Mouse (Mus musculus): Measurements from ENCODE around the gene Cks1brt. TPM values are rescaled to one million over a fixed set of nuclear protein-coding genes. Genes with fewer than 3 reads are reported as not detected.

Gene Cks1brt
- total and polyA plus RNA-seq, 2 experiments from 2014 or later, result not detected

DNA sequence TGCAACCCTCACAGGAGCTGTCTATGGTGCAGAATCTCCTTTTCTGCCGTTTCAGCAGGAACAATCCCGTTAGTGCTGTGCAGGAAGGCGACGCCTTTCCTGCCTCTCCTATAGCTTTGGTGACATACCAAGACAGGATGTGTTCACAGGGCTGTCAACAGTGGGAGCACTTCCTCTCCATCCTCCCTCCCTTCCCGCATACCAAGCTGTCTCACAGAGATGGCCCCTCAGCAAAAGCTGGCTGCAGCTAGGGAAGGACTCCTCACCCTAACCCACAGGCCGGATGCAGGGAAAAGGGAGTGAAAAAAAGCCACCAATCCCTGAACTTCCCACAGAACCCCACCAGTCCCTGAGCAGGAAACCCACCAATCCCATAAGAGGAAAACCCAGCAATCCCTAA is 69.3 kb downstream of the Cks1brt start:
- H3K9me3 ChIP-seq (ENCODE audit: low read length), result no peaks in the 10 kb centered on the region
- no peak for DNase-seq
- no peak for TF ChIP-seq CTCF (IDR thresholded peaks at IDR 0.05; ENCODE audit: low read depth)
- no peak overlapping the region for H3K4me3 ChIP-seq (ENCODE audit: low read depth, low read length)
- no peaks in the 10 kb centered on the region for H3K36me3 ChIP-seq (ENCODE audit: insufficient read depth)
- 55% methylated on average over 6 of the region's 6 CpGs for WGBS
- H3K27ac ChIP-seq (ENCODE audit: low read depth, low read length), result no peak overlapping the region
- no peak overlapping the region for H3K9ac ChIP-seq
- H3K4me2 ChIP-seq (ENCODE audit: low read depth), result no peak overlapping the region
- ATAC-seq, result no peak
- H3K4me1 ChIP-seq (ENCODE audit: insufficient read depth), result no peaks in the 10 kb centered on the region
- H3K27me3 ChIP-seq (ENCODE audit: insufficient read depth, low read length), result no peaks in the 10 kb centered on the region

Small RNA genes within 50 kb of the gene (microRNA-seq; reads per million reads assigned to microRNA genes)
- gene Gm23388, result 0.39 to 0.49 reads per million in 2 experiments

Other genes with a start within 250 kb of the Cks1brt start
- 0.46 TPM in 1 of 2 replicates, not detected in the other for gene Klf1, start 250.0 kb upstream of the Cks1brt start, total RNA-seq (2014; rRNA removed)
- gene Klf1, start 250.0 kb upstream of the Cks1brt start, polyA plus RNA-seq (2015; fragmentation: Nextera tagmentation; extraction: Ambion mirVana), result 0.50 and 0.77 TPM in 2 replicates
- gene Dnase2a, start 243.4 kb upstream of the Cks1brt start, total RNA-seq (2014; rRNA removed), result 3.6 and 3.7 TPM in 2 replicates
- gene Dnase2a, start 243.4 kb upstream of the Cks1brt start, polyA plus RNA-seq (2015; fragmentation: Nextera tagmentation; extraction: Ambion mirVana), result 6.3 and 7.1 TPM in 2 replicates
- 39.7 and 57.7 TPM in 2 replicates for gene Mast1, start 214.6 kb upstream of the Cks1brt start, total RNA-seq (2014; rRNA removed)
- gene Mast1, start 214.6 kb upstream of the Cks1brt start, polyA plus RNA-seq (2015; fragmentation: Nextera tagmentation; extraction: Ambion mirVana), result 44.2 and 63.8 TPM in 2 replicates
- gene Rtbdn, start 204.9 kb upstream of the Cks1brt start, total RNA-seq (2014; rRNA removed), result 4.8 and 10.4 TPM in 2 replicates
- 1.7 and 3.5 TPM in 2 replicates for gene Rtbdn, start 204.9 kb upstream of the Cks1brt start, polyA plus RNA-seq (2015; fragmentation: Nextera tagmentation; extraction: Ambion mirVana)
- gene Gm49661, start 182.5 kb upstream of the Cks1brt start, total RNA-seq (2014; rRNA removed), result not detected in 2 replicates
- not detected in 2 replicates for gene Gm49661, start 182.5 kb upstream of the Cks1brt start, polyA plus RNA-seq (2015; fragmentation: Nextera tagmentation; extraction: Ambion mirVana)
- gene Prdx2, start 182.3 kb upstream of the Cks1brt start, total RNA-seq (2014; rRNA removed), result 814 and 983 TPM in 2 replicates
- 974 and 1,110 TPM in 2 replicates for gene Prdx2, start 182.3 kb upstream of the Cks1brt start, polyA plus RNA-seq (2015; fragmentation: Nextera tagmentation; extraction: Ambion mirVana)
- 39.8 and 42.7 TPM in 2 replicates for gene Rnaseh2a, start 182.2 kb upstream of the Cks1brt start, total RNA-seq (2014; rRNA removed)
- gene Rnaseh2a, start 182.2 kb upstream of the Cks1brt start, polyA plus RNA-seq (2015; fragmentation: Nextera tagmentation; extraction: Ambion mirVana), result 52.2 and 56.3 TPM in 2 replicates
- gene Junb, start 173.2 kb upstream of the Cks1brt start, total RNA-seq (2014; rRNA removed), result 21.9 and 22.2 TPM in 2 replicates
- gene Junb, start 173.2 kb upstream of the Cks1brt start, polyA plus RNA-seq (2015; fragmentation: Nextera tagmentation; extraction: Ambion mirVana), result 10.1 and 15.9 TPM in 2 replicates
- gene Hook2, start 161.3 kb upstream of the Cks1brt start, total RNA-seq (2014; rRNA removed), result 30.3 and 32.5 TPM in 2 replicates
- 22.6 and 28.7 TPM in 2 replicates for gene Hook2, start 161.3 kb upstream of the Cks1brt start, polyA plus RNA-seq (2015; fragmentation: Nextera tagmentation; extraction: Ambion mirVana)
- not detected in 2 replicates for gene Best2, start 137.4 kb upstream of the Cks1brt start, total RNA-seq (2014; rRNA removed)
- 0.11 and 0.15 TPM in 2 replicates for gene Best2, start 137.4 kb upstream of the Cks1brt start, polyA plus RNA-seq (2015; fragmentation: Nextera tagmentation; extraction: Ambion mirVana)
- 136 and 160 TPM in 2 replicates for gene Asna1, start 126.6 kb upstream of the Cks1brt start, total RNA-seq (2014; rRNA removed)
- 153 and 180 TPM in 2 replicates for gene Asna1, start 126.6 kb upstream of the Cks1brt start, polyA plus RNA-seq (2015; fragmentation: Nextera tagmentation; extraction: Ambion mirVana)
- gene Trir, start 125.1 kb upstream of the Cks1brt start, total RNA-seq (2014; rRNA removed), result 338 and 447 TPM in 2 replicates
- gene Trir, start 125.1 kb upstream of the Cks1brt start, polyA plus RNA-seq (2015; fragmentation: Nextera tagmentation; extraction: Ambion mirVana), result 161 and 178 TPM in 2 replicates
- gene Tnpo2, start 115.0 kb upstream of the Cks1brt start, total RNA-seq (2014; rRNA removed), result 129 and 155 TPM in 2 replicates
- 40.4 and 52.3 TPM in 2 replicates for gene Tnpo2, start 115.0 kb upstream of the Cks1brt start, polyA plus RNA-seq (2015; fragmentation: Nextera tagmentation; extraction: Ambion mirVana)
- gene Fbxw9, start 91.9 kb upstream of the Cks1brt start, total RNA-seq (2014; rRNA removed), result 106 and 115 TPM in 2 replicates
- 79.8 and 87.4 TPM in 2 replicates for gene Fbxw9, start 91.9 kb upstream of the Cks1brt start, polyA plus RNA-seq (2015; fragmentation: Nextera tagmentation; extraction: Ambion mirVana)
- not detected in 2 replicates for gene Gm5741, start 83.9 kb upstream of the Cks1brt start, total RNA-seq (2014; rRNA removed)
- gene Gm5741, start 83.9 kb upstream of the Cks1brt start, polyA plus RNA-seq (2015; fragmentation: Nextera tagmentation; extraction: Ambion mirVana), result 0.74 and 3.0 TPM in 2 replicates
- 63.1 and 74.3 TPM in 2 replicates for gene Dhps, start 80.2 kb upstream of the Cks1brt start, total RNA-seq (2014; rRNA removed)
- gene Dhps, start 80.2 kb upstream of the Cks1brt start, polyA plus RNA-seq (2015; fragmentation: Nextera tagmentation; extraction: Ambion mirVana), result 104 and 118 TPM in 2 replicates
- 80.8 and 105 TPM in 2 replicates for gene Wdr83os, start 71.2 kb upstream of the Cks1brt start, total RNA-seq (2014; rRNA removed)
- gene Wdr83os, start 71.2 kb upstream of the Cks1brt start, polyA plus RNA-seq (2015; fragmentation: Nextera tagmentation; extraction: Ambion mirVana), result 171 and 182 TPM in 2 replicates
- gene Wdr83, start 70.6 kb upstream of the Cks1brt start, total RNA-seq (2014; rRNA removed), result 22.1 and 22.5 TPM in 2 replicates
- 35.3 and 37.2 TPM in 2 replicates for gene Wdr83, start 70.6 kb upstream of the Cks1brt start, polyA plus RNA-seq (2015; fragmentation: Nextera tagmentation; extraction: Ambion mirVana)
- 24.9 and 28.8 TPM in 2 replicates for gene Man2b1, start 68.7 kb upstream of the Cks1brt start, total RNA-seq (2014; rRNA removed)
- 14.8 and 18.0 TPM in 2 replicates for gene Man2b1, start 68.7 kb upstream of the Cks1brt start, polyA plus RNA-seq (2015; fragmentation: Nextera tagmentation; extraction: Ambion mirVana)
- 2.7 and 3.2 TPM in 2 replicates for gene Zfp791, start 28.8 kb upstream of the Cks1brt start, total RNA-seq (2014; rRNA removed)
- 1.5 and 2.4 TPM in 2 replicates for gene Zfp791, start 28.8 kb upstream of the Cks1brt start, polyA plus RNA-seq (2015; fragmentation: Nextera tagmentation; extraction: Ambion mirVana)
- gene Olfr371, start 74.1 kb downstream of the Cks1brt start, total RNA-seq (2014; rRNA removed), result not detected in 2 replicates
- gene Olfr371, start 74.1 kb downstream of the Cks1brt start, polyA plus RNA-seq (2015; fragmentation: Nextera tagmentation; extraction: Ambion mirVana), result not detected in 2 replicates
- gene Orc6, start 147.7 kb downstream of the Cks1brt start, total RNA-seq (2014; rRNA removed), result 57.1 and 62.1 TPM in 2 replicates
- 61.8 and 72.9 TPM in 2 replicates for gene Orc6, start 147.7 kb downstream of the Cks1brt start, polyA plus RNA-seq (2015; fragmentation: Nextera tagmentation; extraction: Ambion mirVana)
- gene Vps35, start 147.9 kb downstream of the Cks1brt start, total RNA-seq (2014; rRNA removed), result 185 and 199 TPM in 2 replicates
- gene Vps35, start 147.9 kb downstream of the Cks1brt start, polyA plus RNA-seq (2015; fragmentation: Nextera tagmentation; extraction: Ambion mirVana), result 151 and 169 TPM in 2 replicates
- gene Mylk3, start 234.4 kb downstream of the Cks1brt start, total RNA-seq (2014; rRNA removed), result 0.15 and 0.67 TPM in 2 replicates
- gene Mylk3, start 234.4 kb downstream of the Cks1brt start, polyA plus RNA-seq (2015; fragmentation: Nextera tagmentation; extraction: Ambion mirVana), result 0.21 and 0.29 TPM in 2 replicates